Mouse (Mus musculus) G1E (cell line): ENCODE data around the gene Gm14548.
"Not testable (repeated sequence)": the region's sequence is repeated elsewhere in the genome, so short reads cannot be mapped to it uniquely, and the experiment has no call there.

Experiments
- CTCF ChIP-seq: IDR thresholded peaks from 2 replicates; pipeline ENCODE4 v1.5.1; 2012; ENCODE audit warnings: low read depth, low read length, inconsistent platforms, mixed read lengths
- GATA1 ChIP-seq: IDR thresholded peaks from 2 replicates; pipeline ENCODE4 v1.6.1; 2012; ENCODE audit warnings: borderline replicate concordance, low read length, inconsistent platforms, mixed read lengths
- TAL1 ChIP-seq: conservative IDR thresholded peaks from 2 replicates; pipeline ENCODE4 v1.6.1; 2012; ENCODE audit warnings: low read depth, low read length, inconsistent platforms, mixed read lengths

GRCm38 (mm10) chr7:3915387-3915786, 17.5 kb upstream of the Gm14548 start, which contains the start of gene Lilra6:
- TF ChIP-seq CTCF, TAL1, GATA1: not testable (repeated sequence)
